Comparison of ENCODE assay signal across 29 mouse cellular contexts in the genomic region with DNA sequence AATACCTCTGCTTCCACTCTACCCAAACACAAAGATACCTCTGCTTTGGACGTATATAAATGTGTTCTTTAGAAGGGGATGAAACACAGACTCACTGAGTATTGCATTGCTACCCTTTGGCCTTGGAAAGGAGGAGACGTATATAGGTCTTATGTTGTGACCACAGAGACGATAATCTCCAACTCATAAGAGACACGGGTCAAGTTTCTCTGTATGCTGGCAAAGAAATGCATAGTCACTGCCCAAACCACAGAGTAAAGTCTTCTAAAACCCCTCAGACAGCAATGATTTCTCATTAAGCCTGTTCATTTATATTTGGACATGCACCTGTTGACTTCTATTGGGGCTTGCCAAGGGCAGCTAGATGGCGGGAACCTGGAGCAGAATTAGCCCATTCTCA. TPM values are rescaled to one million over a fixed set of nuclear protein-coding genes. Genes with fewer than 3 reads are reported as not detected.
A peak's percentile ranks its signal among the peaks of the same experiment; 100 is the strongest.
DNase-seq lines count a peak whose midpoint lies in the region; ATAC-seq and TF ChIP-seq lines count a peak whose summit lies in the region.
"Had no signal": no experiment of that assay in that cellular context is flagged by ENCODE, and none has a peak within 500 bp of the region (broad histone marks: within the 10 kb centered on the region; RNA-seq: fewer than 3 reads in every experiment).

No protein-coding gene starts in this region.

- H3K9me3 ChIP-seq in limb, embryonic 11.5 days (ENCODE audit: control insufficient read depth, low read length): no peaks in the 10 kb centered on the region
- H3K9me3 ChIP-seq in limb, embryonic 10.5 days (replicated peaks): no peaks in the 10 kb centered on the region
- H3K9me3 ChIP-seq: forebrain, embryonic 10.5 days; forebrain, embryonic 13.5 days; G1E had no signal

- ATAC-seq in limb, embryonic 11.5 days (ENCODE audit: insufficient number of reproducible peaks, low FRiP score, low TSS enrichment, low read depth): no peak
- ATAC-seq in hematopoietic stem cell, adult 5-6 weeks (replicated peaks in 1 of 2; ENCODE audit: insufficient read depth in 1 of 2, low FRiP score in 2 of 2, low TSS enrichment in 1 of 2, low read depth in 1 of 2, poor library complexity in 2 of 2, severe bottlenecking in 2 of 2): peak; percentile 48 to 59; a peak in 1 of 4 replicates
- ATAC-seq: forebrain, embryonic 13.5 days; forebrain, embryonic 16.5 days; hindbrain, postnatal 0 days; inflammation-experienced regulatory T-cells, adult 6 months; intestine, embryonic 16.5 days had no signal

- no peak overlapping the region for H3K27ac ChIP-seq in limb, embryonic 11.5 days (replicated peaks; ENCODE audit: low read depth, low read length)
- no peak overlapping the region for H3K27ac ChIP-seq in limb, embryonic 10.5 days
- H3K27ac ChIP-seq: forebrain, embryonic 10.5 days; forebrain, embryonic 13.5 days; hindbrain, embryonic 14.5 days; hindbrain, postnatal 0 days had no signal

- DNase-seq in limb, embryonic 11.5 days (ENCODE audit: low spot score): peak; percentile 10
- no peak for DNase-seq in limb, embryonic 10.5 days (ENCODE audit: low spot score)
- no peak for DNase-seq in cerebellum, adult 9-11 months
- no peak for DNase-seq in heart, postnatal 4 days
- DNase-seq: adrenal gland, adult 2 months; adrenal gland, postnatal 14 days; B cell, adult 2 months; cerebellum, adult 11 months; cerebellum, adult 8-10 months; cerebellum, postnatal 25 days; gastrocnemius, postnatal 10 days; gastrocnemius, postnatal 36 days; heart, adult 11 months had no signal

- H3K9ac ChIP-seq in limb, embryonic 11.5 days (ENCODE audit: low read length): no peak overlapping the region
- H3K9ac ChIP-seq: forebrain, embryonic 13.5 days; hindbrain, embryonic 14.5 days had no signal

- H3K27me3 ChIP-seq in limb, embryonic 11.5 days (ENCODE audit: control insufficient read depth, insufficient read depth, low read length): no peaks in the 10 kb centered on the region
- H3K27me3 ChIP-seq in limb, embryonic 10.5 days (ENCODE audit: low read depth, poor library complexity, severe bottlenecking): no peaks in the 10 kb centered on the region
- H3K27me3 ChIP-seq in myocyte (ENCODE audit: control insufficient read depth, insufficient read depth, insufficient read length): no peaks in the 10 kb centered on the region
- H3K27me3 ChIP-seq: CH12.LX; forebrain, embryonic 13.5 days had no signal

- no peaks in the 10 kb centered on the region for H3K4me1 ChIP-seq in limb, embryonic 11.5 days (ENCODE audit: control insufficient read depth, insufficient read depth, low read length)
- no peaks in the 10 kb centered on the region for H3K4me1 ChIP-seq in limb, embryonic 10.5 days
- H3K4me1 ChIP-seq: forebrain, embryonic 10.5 days; forebrain, embryonic 13.5 days had no signal

- H3K4me3 ChIP-seq in limb, embryonic 11.5 days (ENCODE audit: low read depth, low read length): no peak overlapping the region
- H3K4me3 ChIP-seq in limb, embryonic 10.5 days: no peak overlapping the region
- no peak overlapping the region for H3K4me3 ChIP-seq in myocyte
- H3K4me3 ChIP-seq: forebrain, embryonic 10.5 days; forebrain, embryonic 13.5 days had no signal

- 86% methylated on average over 5 of the region's 5 CpGs for WGBS in limb, embryonic 11.5 days
- 92% methylated on average over 5 of the region's 5 CpGs for WGBS in limb, embryonic 10.5 days

- H3K36me3 ChIP-seq in limb, embryonic 11.5 days (ENCODE audit: control insufficient read depth, insufficient read depth, low read length): no peaks in the 10 kb centered on the region
- no peaks in the 10 kb centered on the region for H3K36me3 ChIP-seq in limb, embryonic 10.5 days
- no peaks in the 10 kb centered on the region for H3K36me3 ChIP-seq in myocyte (ENCODE audit: control insufficient read depth, insufficient read depth)
- H3K36me3 ChIP-seq: forebrain, embryonic 10.5 days; G1E had no signal

- TF ChIP-seq POLR2A in myocyte (IDR thresholded peaks at IDR 0.05; ENCODE audit: insufficient read length, low read depth): no peak

- no peak overlapping the region for H3ac ChIP-seq in myocyte (ENCODE audit: control insufficient read depth, insufficient read length)

- no peak overlapping the region for H3K4me2 ChIP-seq in limb, embryonic 11.5 days (ENCODE audit: low read depth, severe bottlenecking)
- H3K4me2 ChIP-seq in myocyte (ENCODE audit: low read depth): no peak overlapping the region
- H3K4me2 ChIP-seq: forebrain, embryonic 13.5 days; heart, embryonic 11.5 days; hindbrain, embryonic 14.5 days had no signal

- H3K79me2 ChIP-seq in myocyte (ENCODE audit: control insufficient read depth, insufficient read depth): no peaks in the 10 kb centered on the region

TF ChIP-seq in myocyte, 11 proteins besides CTCF, POLR2A, EP300 and RAD21:
- TF ChIP-seq TCF3 (IDR thresholded peaks at IDR 0.05; ENCODE audit: insufficient read length, low read depth) (no peak), MYOD1 (IDR thresholded peaks at IDR 0.05; ENCODE audit: control insufficient read depth in 1 of 3, insufficient read length in 2 of 3, low read depth in 2 of 3) (peak in 2 of 3 experiments; percentile 28 to 54), MYOG (IDR thresholded peaks at IDR 0.05; ENCODE audit: control insufficient read depth in 1 of 3, insufficient read depth in 1 of 3, insufficient read length in 2 of 3, low read depth in 2 of 3) (peak in 1 of 3 experiments; percentile 25)

RNA-seq across cellular contexts. Expression of a gene that starts 17.6 kb away (rescaled TPM):
- 0.49 and 1.1 TPM in 2 replicates for polyA plus RNA-seq in limb, embryonic 11.5 days (2014; fragmentation: Nextera tagmentation; extraction: Ambion mirVana)
- polyA plus RNA-seq in limb, embryonic 10.5 days (2016; fragmentation: Nextera tagmentation; extraction: Ambion mirVana): 0.65 and 0.74 TPM in 2 replicates
- total RNA-seq in hematopoietic stem cell, adult 5-6 weeks (2017): not detected in 2 replicates
- 0.04 TPM for polyA plus RNA-seq in myocyte (2012; fragmentation: generic; extraction: Trizol)
- total RNA-seq in heart, postnatal 4 days (2021): not detected
- total RNA-seq: adrenal gland, adult 2 months; adrenal gland, postnatal 14 days; heart, adult 8-10 months; heart, postnatal 25 days had no signal
- polyA plus RNA-seq: adrenal gland, adult 2 months; G1E; heart, embryonic 14.5 days; heart, postnatal 0 days; inflammation-experienced regulatory T-cells, adult 6 months had no signal
